Mouse (Mus musculus): Measurements from ENCODE around the gene Tprn. TPM values are rescaled to one million over a fixed set of nuclear protein-coding genes. Genes with fewer than 3 reads are reported as not detected.

Tprn gene
- polyA plus RNA-seq, 1 experiment = 24.4 TPM

DNA sequence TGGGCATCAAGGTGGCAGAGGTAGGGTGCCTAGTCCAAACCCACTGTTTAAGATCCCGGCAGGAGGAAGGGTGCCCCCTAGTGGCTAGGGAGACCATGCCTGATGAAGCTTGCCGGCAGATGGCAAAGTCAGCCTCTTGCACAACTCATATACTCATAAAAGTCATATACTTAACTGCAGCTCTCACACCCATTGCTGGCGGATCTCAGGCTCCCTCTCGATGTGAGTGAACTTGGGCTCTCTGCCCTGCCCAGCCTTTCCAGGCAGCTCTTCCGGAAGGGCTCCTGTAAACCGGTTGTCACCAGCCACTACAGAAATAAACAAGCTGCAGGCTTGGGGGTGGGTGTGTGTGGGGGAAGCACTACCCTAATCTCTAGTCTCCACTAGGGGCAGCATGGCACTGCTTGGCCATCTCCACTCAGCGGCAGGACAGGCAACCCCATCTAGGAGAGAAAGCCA, 34.0 kb upstream of the Tprn start:
- peak; percentile 86 for DNase-seq

GRCm38 (mm10) chr2:25228995-25229530, 33.4 kb upstream of the Tprn start:
- Histone ChIP-seq H3K4me3 (ENCODE audit: control insufficient read depth, insufficient read depth, low read length) (no peak overlapping the region), H3K36me3 (ENCODE audit: control insufficient read depth, insufficient read depth, low read length) (no peaks in the 10 kb centered on the region), H3K27ac (ENCODE audit: control insufficient read depth, insufficient read depth, low read length) (no peak overlapping the region), H3K4me1 (replicated peaks; ENCODE audit: control insufficient read depth, insufficient read depth, low read length) (peaks cover 5% of the 10 kb centered on the region), H3K27me3 (ENCODE audit: control insufficient read depth, insufficient read depth, low read length) (no peaks in the 10 kb centered on the region; the same call in 1 of the 2 replicates)
- 88% methylated on average over 6 of the region's 6 CpGs for WGBS
- TF ChIP-seq POLR2A (IDR thresholded peaks at IDR 0.05; ENCODE audit: control insufficient read depth, extremely low read depth, insufficient read depth, low read length, poor library complexity) (no peak), CTCF (IDR thresholded peaks at IDR 0.05; ENCODE audit: borderline replicate concordance, control insufficient read depth, extremely low read depth, insufficient read depth, low read length, poor library complexity) (no peak)
- no peak for DNase-seq

More for the DNA sequence above, 34.0 kb upstream of the Tprn start:
- Histone ChIP-seq H3K4me3 (ENCODE audit: control insufficient read depth, insufficient read depth, low read length) (peak overlapping the region; percentile 37), H3K36me3 (ENCODE audit: control insufficient read depth, insufficient read depth, low read length) (no peaks in the 10 kb centered on the region), H3K27ac (ENCODE audit: control insufficient read depth, insufficient read depth, low read length) (peak overlapping the region; percentile 61), H3K4me1 (replicated peaks; ENCODE audit: control insufficient read depth, insufficient read depth, low read length) (peaks cover 9% of the 10 kb centered on the region), H3K27me3 (ENCODE audit: control insufficient read depth, insufficient read depth, low read length) (no peaks in the 10 kb centered on the region; the same call in 1 of the 2 replicates)
- TF ChIP-seq POLR2A (IDR thresholded peaks at IDR 0.05; ENCODE audit: control insufficient read depth, extremely low read depth, insufficient read depth, low read length, poor library complexity) (no peak), CTCF (IDR thresholded peaks at IDR 0.05; ENCODE audit: borderline replicate concordance, control insufficient read depth, extremely low read depth, insufficient read depth, low read length, poor library complexity) (peak; percentile 84; the same call in 1 of the 2 replicates)
- whole genome bisulfite sequencing = 2% methylated on average over 7 of the region's 7 CpGs

DNA sequence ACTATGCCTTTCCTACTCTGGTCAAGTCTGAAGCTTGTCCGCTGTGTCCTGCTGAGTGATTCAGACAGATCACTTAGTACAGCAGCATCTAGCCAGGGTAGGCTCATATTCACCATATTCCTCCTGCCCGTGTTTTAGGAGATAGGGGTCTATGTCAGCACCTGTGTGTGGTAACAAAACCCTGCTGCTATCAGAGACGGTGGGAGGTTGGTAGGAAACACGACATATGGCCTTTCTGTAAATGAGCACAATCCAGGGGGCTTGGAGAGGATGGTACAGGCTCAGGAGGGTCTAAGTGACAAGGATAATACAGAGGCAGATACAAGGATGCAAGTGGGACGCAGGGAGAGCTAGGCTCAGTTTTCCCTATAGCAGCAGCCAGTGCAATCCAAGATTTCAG, 32.8 kb upstream of the Tprn start:
- Histone ChIP-seq H3K27ac (ENCODE audit: control insufficient read depth, insufficient read depth, low read length) (no peak overlapping the region), H3K27me3 (ENCODE audit: control insufficient read depth, insufficient read depth, low read length) (no peaks in the 10 kb centered on the region; the same call in 1 of the 2 replicates), H3K4me1 (replicated peaks; ENCODE audit: control insufficient read depth, insufficient read depth, low read length) (peaks cover 5% of the 10 kb centered on the region), H3K4me3 (ENCODE audit: control insufficient read depth, insufficient read depth, low read length) (no peak overlapping the region), H3K36me3 (ENCODE audit: control insufficient read depth, insufficient read depth, low read length) (no peaks in the 10 kb centered on the region)
- 95% methylated on average over 5 of the region's 5 CpGs for WGBS
- TF ChIP-seq POLR2A (IDR thresholded peaks at IDR 0.05; ENCODE audit: control insufficient read depth, extremely low read depth, insufficient read depth, low read length, poor library complexity) = no peak
- TF ChIP-seq CTCF (IDR thresholded peaks at IDR 0.05; ENCODE audit: borderline replicate concordance, control insufficient read depth, extremely low read depth, insufficient read depth, low read length, poor library complexity) = no peak
- DNase-seq = no peak

GRCm38 (mm10) chr2:25230581-25230980, 31.8 kb upstream of the Tprn start:
- Histone ChIP-seq H3K4me3 (ENCODE audit: control insufficient read depth, insufficient read depth, low read length) (no peak overlapping the region), H3K36me3 (ENCODE audit: control insufficient read depth, insufficient read depth, low read length) (no peaks in the 10 kb centered on the region), H3K4me1 (replicated peaks; ENCODE audit: control insufficient read depth, insufficient read depth, low read length) (peaks cover 5% of the 10 kb centered on the region), H3K27me3 (ENCODE audit: control insufficient read depth, insufficient read depth, low read length) (no peaks in the 10 kb centered on the region; the same call in 1 of the 2 replicates), H3K27ac (ENCODE audit: control insufficient read depth, insufficient read depth, low read length) (no peak overlapping the region)
- no peak for DNase-seq
- TF ChIP-seq CTCF (IDR thresholded peaks at IDR 0.05; ENCODE audit: borderline replicate concordance, control insufficient read depth, extremely low read depth, insufficient read depth, low read length, poor library complexity) (no peak), POLR2A (IDR thresholded peaks at IDR 0.05; ENCODE audit: control insufficient read depth, extremely low read depth, insufficient read depth, low read length, poor library complexity) (no peak)
- 94% methylated on average over 7 of the region's 7 CpGs for WGBS

- H3K27ac ChIP-seq (ENCODE audit: control insufficient read depth, insufficient read depth, low read length) = no peak overlapping the region
- no peak for TF ChIP-seq POLR2A (IDR thresholded peaks at IDR 0.05; ENCODE audit: control insufficient read depth, extremely low read depth, insufficient read depth, low read length, poor library complexity)
- TF ChIP-seq CTCF (IDR thresholded peaks at IDR 0.05; ENCODE audit: borderline replicate concordance, control insufficient read depth, extremely low read depth, insufficient read depth, low read length, poor library complexity) = no peak
- no peaks in the 10 kb centered on the region; the same call in 1 of the 2 replicates for H3K27me3 ChIP-seq (ENCODE audit: control insufficient read depth, insufficient read depth, low read length)
- no peak overlapping the region for H3K4me3 ChIP-seq (ENCODE audit: control insufficient read depth, insufficient read depth, low read length)
- peaks cover 5% of the 10 kb centered on the region for H3K4me1 ChIP-seq (replicated peaks; ENCODE audit: control insufficient read depth, insufficient read depth, low read length)
- no peak for DNase-seq
- WGBS = 94% methylated on average over 12 of the region's 12 CpGs
- no peaks in the 10 kb centered on the region for H3K36me3 ChIP-seq (ENCODE audit: control insufficient read depth, insufficient read depth, low read length)
These were observed 31.4 kb upstream of the Tprn start for GRCm38 (mm10) chr2:25231038-25231437.

GRCm38 (mm10) chr2:25233421-25233820, 29.0 kb upstream of the Tprn start:
- DNase-seq = no peak
- H3K27ac ChIP-seq (ENCODE audit: control insufficient read depth, insufficient read depth, low read length) = no peak overlapping the region
- H3K36me3 ChIP-seq (ENCODE audit: control insufficient read depth, insufficient read depth, low read length) = no peaks in the 10 kb centered on the region
- no peak overlapping the region for H3K4me3 ChIP-seq (ENCODE audit: control insufficient read depth, insufficient read depth, low read length)
- no peaks in the 10 kb centered on the region; the same call in 1 of the 2 replicates for H3K27me3 ChIP-seq (ENCODE audit: control insufficient read depth, insufficient read depth, low read length)
- peaks cover 5% of the 10 kb centered on the region for H3K4me1 ChIP-seq (replicated peaks; ENCODE audit: control insufficient read depth, insufficient read depth, low read length)
- 16% methylated on average over 4 of the region's 4 CpGs for WGBS
- no peak for TF ChIP-seq POLR2A (IDR thresholded peaks at IDR 0.05; ENCODE audit: control insufficient read depth, extremely low read depth, insufficient read depth, low read length, poor library complexity)
